Mouse (Mus musculus) layer of hippocampus, adult 11-12 months (tissue): Measurements from ENCODE around the gene Irs3.
"Not testable (repeated sequence)": the region's sequence is repeated elsewhere in the genome, so short reads cannot be mapped to it uniquely, and the experiment has no call there.

Experiments used
- DNase-seq: peaks from one replicate; pipeline ENCODE4 v3.0.0; 2022; ENCODE audit warnings: low spot score

Irs3 gene

DNA sequence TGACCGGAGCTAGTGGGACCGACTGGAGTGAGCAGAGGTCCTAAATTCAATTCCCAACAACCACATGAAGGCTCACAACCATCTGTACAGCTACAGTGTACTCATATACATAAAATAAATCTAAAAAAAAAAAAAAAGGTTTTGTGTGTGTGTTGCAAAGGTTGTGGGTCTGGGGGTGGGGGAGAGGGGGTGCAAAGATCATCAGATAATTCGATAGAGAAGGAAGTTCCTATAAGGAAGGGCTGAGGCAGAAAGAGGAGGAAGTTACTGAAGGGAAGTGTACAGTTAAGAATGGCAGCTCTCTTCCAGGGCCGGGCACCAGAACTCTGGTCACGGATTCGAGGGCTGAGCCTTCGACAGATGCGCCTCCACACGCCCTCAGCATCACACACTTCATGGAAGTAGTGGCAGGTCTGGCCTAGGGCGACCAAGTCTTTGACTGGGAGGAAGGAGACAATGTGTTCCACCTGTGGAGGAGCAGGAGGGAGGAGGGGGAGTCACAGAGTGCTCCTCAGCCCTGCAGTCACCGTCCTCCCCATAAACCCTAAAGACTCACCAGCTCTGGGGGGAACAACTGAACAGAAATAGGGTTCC lies 21.5 kb downstream of the Irs3 start:
- DNase-seq, result no peak

GRCm38 (mm10) chr5:137615347-137615746 lies 30.2 kb downstream of the Irs3 start:
- no peak for DNase-seq

- DNase-seq, result not testable (repeated sequence)
Measured at GRCm38 (mm10) chr5:137614921-137615320, 30.6 kb downstream of the Irs3 start.

- DNase-seq, result no peak
Measured at GRCm38 (mm10) chr5:137613550-137613949, 32.0 kb downstream of the Irs3 start, which contains the start of gene Pcolce. TSS of gene Pcolce (minus strand) at chr5:137613784.

GRCm38 (mm10) chr5:137613076-137613475 lies 32.4 kb downstream of the Irs3 start:
- no peak for DNase-seq

- no peak for DNase-seq
Measured at GRCm38 (mm10) chr5:137611245-137611602, 34.3 kb downstream of the Irs3 start.

- no peak for DNase-seq
Measured at GRCm38 (mm10) chr5:137610548-137611244, 34.8 kb downstream of the Irs3 start.

GRCm38 (mm10) chr5:137610056-137610455 lies 35.5 kb downstream of the Irs3 start:
- no peak for DNase-seq

DNA sequence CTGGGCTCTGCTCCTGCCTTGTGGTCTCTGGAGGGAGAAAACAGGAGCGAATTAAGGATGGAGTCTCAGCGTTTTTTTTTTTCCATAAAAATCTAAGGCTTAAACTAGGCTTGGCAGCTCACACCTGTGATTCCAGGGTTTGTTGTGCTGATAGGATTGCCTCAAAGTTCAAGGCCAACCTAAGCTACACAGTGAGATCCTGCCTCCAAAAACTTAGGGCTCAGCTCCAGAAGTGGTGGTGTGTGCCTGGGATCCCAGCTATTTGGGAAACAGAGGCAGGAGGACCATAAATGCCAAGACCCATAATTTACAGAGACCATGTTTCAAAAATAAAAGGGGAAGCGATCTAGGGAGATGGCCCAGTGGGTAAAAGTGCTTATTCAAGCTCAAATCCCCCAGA lies 36.2 kb downstream of the Irs3 start:
- no peak for DNase-seq

DNA sequence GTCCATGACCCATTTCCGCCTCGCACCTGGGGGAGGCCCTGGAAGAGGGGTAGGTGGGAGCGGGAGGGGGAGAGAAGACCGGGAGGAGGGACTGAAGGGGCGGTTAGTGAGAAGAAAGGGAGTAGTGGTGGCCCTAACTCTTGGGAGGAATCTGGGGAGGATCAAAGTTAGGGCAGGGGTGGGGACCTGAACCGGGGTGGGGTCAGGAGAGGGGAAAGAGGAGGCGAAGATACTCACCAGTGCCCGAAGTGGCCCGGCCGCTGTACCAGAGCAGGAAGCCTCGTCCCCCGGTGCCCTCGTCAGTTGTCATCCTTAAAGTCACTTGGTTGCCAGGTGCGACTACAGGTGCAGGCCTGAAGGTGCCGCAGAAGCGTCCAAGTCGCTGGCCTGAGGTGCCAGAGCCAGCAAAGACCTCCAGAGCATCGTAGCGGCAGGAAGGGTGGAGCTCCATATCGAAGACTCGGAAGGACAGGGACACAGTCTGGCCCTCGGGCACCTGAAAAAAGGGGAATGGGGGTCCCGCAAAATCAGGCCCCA lies 36.8 kb downstream of the Irs3 start:
- DNase-seq, result no peak

DNA sequence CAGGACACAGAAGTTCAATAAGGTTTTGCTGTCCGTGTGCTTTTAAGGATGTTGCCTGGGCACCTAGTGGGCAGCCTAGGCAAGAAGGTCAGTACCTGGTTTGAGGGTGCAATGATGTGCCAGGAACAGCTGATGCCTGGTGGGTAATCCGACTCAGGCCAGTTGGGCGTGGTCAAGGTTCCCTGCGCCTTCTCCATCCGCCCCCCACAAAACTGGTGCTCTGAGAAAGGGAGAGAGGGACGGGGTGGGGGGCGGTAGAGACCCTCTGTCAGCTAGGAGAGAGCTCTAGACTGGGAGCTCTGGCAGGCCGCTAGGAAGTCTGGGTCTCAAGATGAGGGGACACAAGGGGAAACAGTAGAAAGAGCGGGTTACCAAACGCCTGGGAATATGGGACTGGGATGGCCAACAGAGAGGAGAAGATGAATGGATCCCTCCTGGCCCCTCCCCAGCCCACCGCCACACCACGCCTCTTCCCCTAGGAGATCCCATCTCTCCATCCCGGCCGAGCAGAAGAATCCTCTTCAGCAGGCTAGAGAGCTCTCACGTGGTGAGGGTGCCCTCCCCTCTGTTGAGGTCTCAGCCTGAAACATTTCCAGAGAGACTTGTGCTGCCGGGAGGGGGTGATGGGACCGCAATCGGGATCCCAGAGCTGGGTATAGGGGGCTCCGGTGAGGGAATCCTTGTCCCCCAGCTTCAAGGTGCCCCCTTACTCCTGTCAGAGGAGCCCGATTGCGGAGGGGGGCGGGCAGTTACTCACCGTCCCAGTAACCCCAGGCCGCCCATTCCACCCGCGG lies 37.5 kb downstream of the Irs3 start:
- no peak for DNase-seq

- DNase-seq, result no peak
Measured at GRCm38 (mm10) chr5:137601365-137601729, 44.2 kb downstream of the Irs3 start.

DNA sequence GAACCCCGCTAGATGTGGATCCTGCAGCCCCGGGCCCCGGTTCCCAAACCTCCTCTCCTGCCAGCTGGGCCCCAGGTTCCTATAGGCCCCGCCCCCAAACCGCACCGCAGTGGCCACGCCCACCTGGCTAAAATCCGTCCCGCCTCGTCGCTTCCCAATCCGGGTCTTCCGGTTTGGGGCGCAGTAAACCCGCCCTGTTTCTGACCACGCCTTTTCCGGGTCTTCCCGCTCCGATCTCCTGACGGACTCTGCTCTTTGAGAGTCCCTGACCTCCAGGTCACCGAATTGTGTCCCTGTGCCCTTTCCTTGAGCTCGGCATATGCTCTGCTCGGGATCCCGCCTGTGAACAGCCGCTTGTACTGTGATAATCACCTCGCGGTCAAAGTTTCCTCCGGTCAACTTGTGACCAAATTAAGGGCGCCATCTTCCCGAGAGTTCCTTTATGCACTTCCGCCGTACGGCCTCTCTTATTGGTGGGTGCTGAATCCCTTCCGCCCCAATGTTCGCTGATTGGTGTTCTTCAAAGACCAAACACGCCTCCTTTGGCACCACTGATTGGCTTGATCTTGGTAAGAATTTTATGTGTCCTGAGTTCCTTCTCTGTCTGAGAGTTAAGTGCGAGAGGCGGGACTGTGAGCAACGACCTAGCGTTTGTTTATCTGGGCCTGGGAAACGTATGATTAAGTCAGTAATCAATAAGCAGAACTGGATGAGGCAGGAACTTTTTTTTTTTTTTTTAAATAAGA lies 44.7 kb downstream of the Irs3 start, which contains the start of gene Mospd3:
Gene Mospd3 (minus strand): TSS at position 440 of the 746 bp plus-strand sequence.
- DNase-seq, result peak; percentile 96

DNA sequence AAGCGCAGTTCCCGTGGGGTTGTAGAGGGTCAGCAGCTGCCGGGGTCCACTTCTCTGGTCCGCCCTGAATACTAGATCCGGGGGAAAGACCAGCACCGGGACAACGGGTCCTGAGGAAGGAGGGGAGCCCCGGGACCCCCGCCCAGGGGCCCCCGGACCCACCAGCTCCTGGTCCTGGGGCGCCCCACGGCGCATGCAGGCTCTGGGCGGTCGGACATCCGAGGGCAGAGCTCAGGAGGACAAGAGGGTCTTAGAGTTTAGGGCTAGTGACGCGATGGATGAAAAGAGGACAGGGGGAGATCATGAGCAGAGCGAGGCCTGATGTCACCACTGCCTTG lies 45.3 kb downstream of the Irs3 start:
- DNase-seq, result no peak

DNA sequence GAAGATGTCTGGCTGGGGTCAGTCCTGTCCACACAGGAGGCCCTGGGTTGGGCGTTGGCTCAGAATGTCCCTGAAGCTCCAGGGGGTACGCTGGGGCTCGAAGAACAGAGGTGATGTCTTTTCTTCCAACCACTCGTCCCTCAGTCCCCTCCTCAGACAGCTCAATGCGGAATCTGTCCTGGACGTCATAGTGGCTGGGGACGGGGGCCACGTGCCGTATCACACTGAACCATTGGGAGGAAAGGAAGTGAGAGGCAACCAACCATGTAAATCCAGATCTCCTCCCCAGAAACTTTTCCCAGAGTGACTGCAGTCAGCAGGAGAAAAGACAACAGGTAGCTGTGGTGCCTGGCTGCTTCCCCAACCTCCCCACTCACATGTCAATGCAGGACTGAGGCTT lies 45.9 kb downstream of the Irs3 start:
- no peak for DNase-seq

DNA sequence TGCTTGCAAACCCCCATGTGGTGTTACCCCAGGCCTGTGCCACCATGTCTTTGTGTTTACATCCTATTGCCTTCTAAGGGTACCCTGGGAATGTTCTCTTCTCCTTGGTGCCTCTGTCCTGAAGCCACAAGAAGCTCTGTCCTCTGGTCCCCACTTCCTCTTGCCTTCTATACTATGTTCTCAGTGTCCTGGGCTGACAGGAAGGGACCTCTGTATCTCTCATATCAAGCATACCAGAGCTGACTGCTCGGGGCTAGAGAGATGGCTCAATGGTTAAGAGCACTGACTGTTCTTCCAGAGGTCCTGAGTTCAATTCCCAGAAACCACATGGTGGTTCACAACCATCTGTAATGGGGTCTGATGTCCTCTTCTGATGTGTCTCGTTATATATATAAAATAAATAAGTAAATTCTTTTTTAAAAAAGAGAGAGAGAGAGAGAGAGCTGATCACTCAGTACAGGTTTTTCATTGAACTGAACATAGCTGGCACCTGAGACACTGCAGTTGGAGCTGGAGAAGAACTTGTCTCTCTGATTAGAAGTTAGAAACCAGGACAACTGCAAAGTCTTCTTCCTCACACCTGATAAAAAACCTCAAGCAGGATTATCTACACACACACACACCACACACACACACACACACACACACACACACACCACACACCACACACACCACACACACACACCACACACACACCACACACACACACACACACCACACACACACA lies 47.3 kb downstream of the Irs3 start:
- DNase-seq, result no peak

DNA sequence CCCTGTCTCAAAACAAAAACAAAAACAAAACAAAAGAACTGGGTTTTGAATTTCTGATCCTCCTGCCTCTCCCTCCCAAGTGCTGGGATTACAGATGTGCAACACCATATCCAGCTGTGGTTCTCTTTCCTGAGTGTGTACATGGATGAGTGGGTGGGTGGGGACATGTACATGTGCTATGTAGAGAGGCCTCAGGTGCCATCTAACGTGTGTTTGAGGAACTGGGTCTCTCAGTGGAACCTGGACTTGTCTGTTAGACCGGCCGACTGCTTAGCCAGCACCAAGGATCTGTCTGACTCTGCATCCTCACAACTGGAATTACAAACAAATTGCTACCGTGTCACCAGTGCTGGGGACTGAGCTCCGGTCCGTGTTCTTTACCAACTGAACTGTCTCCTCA lies 47.9 kb downstream of the Irs3 start:
- no peak for DNase-seq

DNA sequence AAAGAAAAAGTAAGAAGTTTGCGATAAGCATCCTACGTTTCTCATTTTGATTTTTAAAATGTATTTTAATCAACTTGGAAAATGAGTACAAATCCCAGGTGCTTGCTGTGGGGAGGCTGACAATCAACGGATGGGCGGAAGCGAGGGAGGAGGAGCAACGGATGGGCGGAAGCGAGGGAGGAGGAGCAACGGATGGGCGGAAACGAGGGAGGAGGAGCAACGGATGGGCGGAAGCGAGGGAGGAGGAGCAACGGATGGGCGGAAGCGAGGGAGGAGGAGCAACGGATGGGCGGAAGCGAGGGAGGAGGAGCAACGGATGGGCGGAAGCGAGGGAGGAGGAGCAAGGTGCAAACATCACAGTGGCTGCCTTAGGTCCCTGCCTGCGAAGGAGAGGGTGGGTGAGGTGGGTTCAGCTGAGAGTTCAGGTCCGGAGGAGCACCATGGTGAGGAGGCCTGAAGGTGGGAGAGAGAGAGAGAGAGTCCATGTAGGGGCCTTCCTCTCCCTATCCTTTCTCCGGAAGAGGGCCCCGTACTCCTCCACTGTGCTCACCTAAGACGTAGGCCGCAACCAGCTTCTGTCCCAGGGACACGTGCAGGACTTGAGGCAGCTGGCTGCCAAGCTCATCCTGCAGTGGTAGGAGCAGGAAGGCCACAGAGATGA lies 48.8 kb downstream of the Irs3 start:
- no peak for DNase-seq

GRCm38 (mm10) chr5:137595921-137596320 lies 49.6 kb downstream of the Irs3 start:
- DNase-seq, result no peak
